In genomic region chr2:145517346-145517745, GRCm38 (mm10) we compare ENCODE assay signal across 9 mouse cellular contexts.
DNase-seq lines count a peak whose midpoint lies in the region; ATAC-seq lines count a peak whose summit lies in the region.
"Had no signal": no experiment of that assay in that cellular context is flagged by ENCODE, and none has a peak within 500 bp of the region (broad histone marks: within the 10 kb centered on the region; RNA-seq: fewer than 3 reads in every experiment).

No protein-coding gene starts in this region.

- H3K9ac ChIP-seq in kidney, embryonic 14.5 days (ENCODE audit: low read depth, low read length) = no peak overlapping the region
- H3K9ac ChIP-seq in limb, embryonic 11.5 days (ENCODE audit: low read length) = no peak overlapping the region
- no peak overlapping the region for H3K9ac ChIP-seq in neural tube, embryonic 11.5 days (ENCODE audit: low read length)
- H3K9ac ChIP-seq: embryonic facial prominence, embryonic 12.5 days had no signal

- no peak overlapping the region for H3K27ac ChIP-seq in kidney, embryonic 14.5 days (ENCODE audit: low read depth, low read length)
- no peak overlapping the region for H3K27ac ChIP-seq in limb, embryonic 11.5 days (replicated peaks; ENCODE audit: low read depth, low read length)
- H3K27ac ChIP-seq in neural tube, embryonic 11.5 days (ENCODE audit: low read depth, low read length) = no peak overlapping the region
- H3K27ac ChIP-seq: embryonic facial prominence, embryonic 12.5 days had no signal

- no peaks in the 10 kb centered on the region for H3K4me1 ChIP-seq in kidney, embryonic 14.5 days (ENCODE audit: control insufficient read depth, insufficient read depth, low read length)
- H3K4me1 ChIP-seq in limb, embryonic 11.5 days (ENCODE audit: control insufficient read depth, insufficient read depth, low read length) = no peaks in the 10 kb centered on the region
- no peaks in the 10 kb centered on the region for H3K4me1 ChIP-seq in neural tube, embryonic 11.5 days (ENCODE audit: control insufficient read depth, insufficient read depth, low read length)
- H3K4me1 ChIP-seq: embryonic facial prominence, embryonic 12.5 days had no signal

- ATAC-seq in kidney, embryonic 14.5 days (ENCODE audit: low FRiP score, low TSS enrichment) = 0 out of 2 replicates have a peak, but pooled peaks have one; percentile 57
- ATAC-seq in limb, embryonic 11.5 days (ENCODE audit: insufficient number of reproducible peaks, low FRiP score, low TSS enrichment, low read depth) = 0 out of 2 replicates have a peak, but pooled peaks have one; percentile 27
- ATAC-seq in neural tube, embryonic 11.5 days (ENCODE audit: insufficient read depth, low FRiP score, low TSS enrichment) = peak; percentile 83

- 56% methylated on average over 9 of the region's 9 CpGs for WGBS in kidney, embryonic 14.5 days
- 51% methylated on average over 9 of the region's 9 CpGs for WGBS in limb, embryonic 11.5 days
- WGBS in neural tube, embryonic 11.5 days = 59% methylated on average over 9 of the region's 9 CpGs

- no peaks in the 10 kb centered on the region for H3K27me3 ChIP-seq in kidney, embryonic 14.5 days (ENCODE audit: control insufficient read depth, insufficient read depth, low read length)
- H3K27me3 ChIP-seq in limb, embryonic 11.5 days (ENCODE audit: control insufficient read depth, insufficient read depth, low read length) = no peaks in the 10 kb centered on the region
- H3K27me3 ChIP-seq in neural tube, embryonic 11.5 days (ENCODE audit: control insufficient read depth, insufficient read depth, low read length) = no peaks in the 10 kb centered on the region
- H3K27me3 ChIP-seq: embryonic facial prominence, embryonic 12.5 days had no signal

- DNase-seq in A20 (ENCODE audit: low read depth, low spot score) = peak; percentile 53
- peak; percentile 86 for DNase-seq in adrenal gland, postnatal 14 days
- DNase-seq in embryo, embryonic 9.5 days (ENCODE audit: extremely low spot score) = peak; percentile 67
- peak; percentile 44 to 81 for DNase-seq in heart, adult 18-20 months
- DNase-seq in limb, embryonic 11.5 days (ENCODE audit: low spot score) = peak; percentile 79
- peak; percentile 75 for DNase-seq in neural tube, embryonic 11.5 days (ENCODE audit: low spot score)
- DNase-seq in thymus, postnatal 14 days = peak; percentile 29

- no peak overlapping the region for H3K4me2 ChIP-seq in kidney, embryonic 14.5 days (replicated peaks; ENCODE audit: low read depth, low read length)
- no peak overlapping the region for H3K4me2 ChIP-seq in limb, embryonic 11.5 days (ENCODE audit: low read depth, severe bottlenecking)
- no peak overlapping the region for H3K4me2 ChIP-seq in neural tube, embryonic 11.5 days (ENCODE audit: low read depth)
- H3K4me2 ChIP-seq: embryonic facial prominence, embryonic 12.5 days had no signal

- no peaks in the 10 kb centered on the region for H3K36me3 ChIP-seq in kidney, embryonic 14.5 days (ENCODE audit: control insufficient read depth, insufficient read depth, low read length)
- H3K36me3 ChIP-seq in limb, embryonic 11.5 days (ENCODE audit: control insufficient read depth, insufficient read depth, low read length) = no peaks in the 10 kb centered on the region
- no peaks in the 10 kb centered on the region for H3K36me3 ChIP-seq in neural tube, embryonic 11.5 days (ENCODE audit: control insufficient read depth, insufficient read depth, low read length)
- H3K36me3 ChIP-seq: embryonic facial prominence, embryonic 12.5 days had no signal

- no peaks in the 10 kb centered on the region for H3K9me3 ChIP-seq in kidney, embryonic 14.5 days (ENCODE audit: control insufficient read depth, low read length)
- no peaks in the 10 kb centered on the region for H3K9me3 ChIP-seq in limb, embryonic 11.5 days (ENCODE audit: control insufficient read depth, low read length)
- H3K9me3 ChIP-seq in neural tube, embryonic 11.5 days (ENCODE audit: control insufficient read depth, low read length) = no peaks in the 10 kb centered on the region
- H3K9me3 ChIP-seq: embryonic facial prominence, embryonic 12.5 days had no signal

- no peak overlapping the region for H3K4me3 ChIP-seq in kidney, embryonic 14.5 days (ENCODE audit: low read length)
- no peak overlapping the region for H3K4me3 ChIP-seq in limb, embryonic 11.5 days (ENCODE audit: low read depth, low read length)
- H3K4me3 ChIP-seq in neural tube, embryonic 11.5 days (ENCODE audit: low read depth, low read length) = no peak overlapping the region
- H3K4me3 ChIP-seq: embryonic facial prominence, embryonic 12.5 days had no signal

Comparison
In these comparisons a context has a peak if more than half of its experiments do, and no peak if none do; other contexts are left out.
1. DNase-seq: peak in every context shown above with its lines; median percentile 86 in adrenal gland, postnatal 14 days; 79 in limb, embryonic 11.5 days; 75 in neural tube, embryonic 11.5 days; 67 in embryo, embryonic 9.5 days; 62 in heart, adult 18-20 months; 53 in A20; 29 in thymus, postnatal 14 days.
2. ATAC-seq: peak in every context shown above with its lines; median percentile 83 in neural tube, embryonic 11.5 days; 57 in kidney, embryonic 14.5 days; 27 in limb, embryonic 11.5 days.